Mouse (Mus musculus): ENCODE results near the gene Clic3. TPM values are rescaled to one million over a fixed set of nuclear protein-coding genes. Genes with fewer than 3 reads are reported as not detected.

Clic3 gene
- polyA plus RNA-seq, 1 experiment from 2014 or later, result 1.4 TPM

DNA sequence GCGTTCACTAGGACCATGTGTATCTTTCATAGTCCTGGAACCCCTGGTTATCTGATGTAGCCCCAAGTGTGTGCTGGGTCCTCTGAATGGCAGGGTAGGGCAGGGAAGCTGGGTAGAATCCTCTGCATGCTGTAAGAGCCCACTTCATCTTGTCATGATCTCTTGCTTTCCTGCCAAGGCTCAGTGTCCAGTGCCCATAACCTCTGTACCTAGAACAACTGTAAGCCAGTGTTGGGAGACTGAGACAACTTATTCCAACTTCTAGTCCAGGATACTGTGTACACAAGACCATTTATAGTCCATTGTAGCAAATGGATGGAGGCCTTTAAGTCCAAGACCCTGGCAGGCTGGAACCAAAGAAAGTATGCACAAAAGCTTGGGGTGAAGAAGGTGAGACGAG lies 8.6 kb downstream of the Clic3 start:
- no peak overlapping the region for H3K9ac ChIP-seq (replicated peaks)
- no peaks in the 10 kb centered on the region for H3K36me3 ChIP-seq (replicated peaks; ENCODE audit: insufficient read depth, low read length)
- H3K4me2 ChIP-seq (ENCODE audit: low read depth, low read length), result peak overlapping the region; percentile 33
- H3K4me1 ChIP-seq (ENCODE audit: insufficient read depth), result peaks cover 19% of the 10 kb centered on the region
- H3K4me3 ChIP-seq (ENCODE audit: low read depth, low read length), result peak overlapping the region; percentile 13; the same call in 1 of the 2 replicates
- 49% methylated on average over 2 of the region's 2 CpGs for WGBS (ENCODE audit: insufficient replicate concordance)
- H3K9me3 ChIP-seq (ENCODE audit: low read length), result no peaks in the 10 kb centered on the region
- no peak for DNase-seq
- no peak for ATAC-seq
- H3K27ac ChIP-seq (ENCODE audit: low read depth), result peak overlapping the region; percentile 66
- H3K27me3 ChIP-seq (ENCODE audit: insufficient read depth, low read length), result no peaks in the 10 kb centered on the region
- TF ChIP-seq EP300 (IDR thresholded peaks at IDR 0.05; ENCODE audit: low read depth), result no peak
- no peak for TF ChIP-seq CTCF (IDR thresholded peaks at IDR 0.05; ENCODE audit: low read depth)

DNA sequence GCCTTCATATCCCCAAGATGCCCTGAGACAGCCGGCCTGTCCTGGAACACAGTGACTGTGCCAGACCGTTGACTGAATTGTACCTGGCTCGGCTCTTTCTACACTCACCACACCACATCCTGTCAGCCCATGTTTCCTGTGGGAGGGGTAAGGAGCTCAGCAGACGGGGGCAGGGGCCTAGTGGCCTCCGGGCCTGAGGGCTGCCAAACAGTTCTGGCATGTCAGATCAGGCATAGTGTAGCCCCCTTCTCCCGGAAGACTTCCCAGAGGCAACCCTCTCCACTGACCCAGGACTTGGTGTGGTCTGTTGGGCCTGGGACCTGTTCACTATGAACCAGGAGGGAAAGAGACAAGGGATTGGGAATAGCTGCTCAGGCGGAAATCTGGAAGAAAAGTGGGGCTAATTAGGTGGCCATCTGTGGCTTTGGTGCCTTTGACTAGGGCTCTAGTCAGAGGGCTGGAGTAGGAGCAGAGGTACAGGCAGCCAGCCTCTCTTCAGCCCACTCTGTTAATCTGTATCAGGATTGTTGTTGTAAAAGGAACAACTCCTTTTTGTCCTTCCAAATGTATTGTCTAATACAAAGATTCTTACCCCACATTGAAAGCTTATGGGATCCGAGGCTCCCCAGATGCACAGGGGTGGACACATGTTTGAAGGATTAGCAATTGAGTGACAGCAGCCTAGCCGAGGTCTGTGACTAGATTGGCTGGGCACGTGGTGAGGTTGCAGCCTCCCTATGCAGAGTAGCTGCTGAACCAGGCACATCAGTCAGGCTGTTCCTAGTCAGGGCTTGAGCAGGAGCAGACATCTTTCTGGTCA lies 9.4 kb downstream of the Clic3 start:
- TF ChIP-seq EP300 (IDR thresholded peaks at IDR 0.05; ENCODE audit: low read depth) (no peak), CTCF (IDR thresholded peaks at IDR 0.05; ENCODE audit: low read depth) (no peak)
- peaks cover 17% of the 10 kb centered on the region for H3K4me1 ChIP-seq (ENCODE audit: insufficient read depth)
- peak; percentile 6; the same call in 1 of the 2 replicates for ATAC-seq
- peak; percentile 53 for DNase-seq
- H3K9ac ChIP-seq (replicated peaks), result 0 out of 2 replicates have a peak overlapping the region, but pooled peaks have one; percentile 5
- no peaks in the 10 kb centered on the region for H3K9me3 ChIP-seq (ENCODE audit: low read length)
- 23% methylated on average over 10 of the region's 10 CpGs for WGBS (ENCODE audit: insufficient replicate concordance)
- H3K36me3 ChIP-seq (replicated peaks; ENCODE audit: insufficient read depth, low read length), result no peaks in the 10 kb centered on the region
- peak overlapping the region; percentile 33 for H3K4me2 ChIP-seq (ENCODE audit: low read depth, low read length)
- H3K27ac ChIP-seq (ENCODE audit: low read depth), result peak overlapping the region; percentile 66
- H3K27me3 ChIP-seq (ENCODE audit: insufficient read depth, low read length), result no peaks in the 10 kb centered on the region
- peak overlapping the region; percentile 13; the same call in 1 of the 2 replicates for H3K4me3 ChIP-seq (ENCODE audit: low read depth, low read length)

- peaks cover 10% of the 10 kb centered on the region; the same call in 1 of the 2 replicates for H3K4me1 ChIP-seq (ENCODE audit: insufficient read depth)
- H3K36me3 ChIP-seq (replicated peaks; ENCODE audit: insufficient read depth, low read length), result no peaks in the 10 kb centered on the region
- no peak for TF ChIP-seq CTCF (IDR thresholded peaks at IDR 0.05; ENCODE audit: low read depth)
- TF ChIP-seq EP300 (IDR thresholded peaks at IDR 0.05; ENCODE audit: low read depth), result no peak
- H3K4me3 ChIP-seq (ENCODE audit: low read depth, low read length), result no peak overlapping the region
- H3K4me2 ChIP-seq (ENCODE audit: low read depth, low read length), result no peak overlapping the region
- ATAC-seq (no peak), DNase-seq (no peak)
- WGBS (ENCODE audit: insufficient replicate concordance), result 67% methylated on average over 14 of the region's 14 CpGs
- no peak overlapping the region for H3K9ac ChIP-seq (replicated peaks)
- H3K27ac ChIP-seq (ENCODE audit: low read depth), result no peak overlapping the region
- H3K27me3 ChIP-seq (ENCODE audit: insufficient read depth, low read length), result no peaks in the 10 kb centered on the region
- no peaks in the 10 kb centered on the region for H3K9me3 ChIP-seq (ENCODE audit: low read length)
Measured at GRCm38 (mm10) chr2:25467606-25468303, 11.1 kb downstream of the Clic3 start.

GRCm38 (mm10) chr2:25468962-25469915 lies 12.6 kb downstream of the Clic3 start:
- H3K36me3 ChIP-seq (replicated peaks; ENCODE audit: insufficient read depth, low read length), result no peaks in the 10 kb centered on the region
- H3K9me3 ChIP-seq (ENCODE audit: low read length), result no peaks in the 10 kb centered on the region
- ATAC-seq, result no peak
- WGBS (ENCODE audit: insufficient replicate concordance), result 62% methylated on average over 10 of the region's 10 CpGs
- no peak for DNase-seq
- no peak overlapping the region for H3K27ac ChIP-seq (ENCODE audit: low read depth)
- H3K9ac ChIP-seq (replicated peaks), result no peak overlapping the region
- H3K4me2 ChIP-seq (ENCODE audit: low read depth, low read length), result no peak overlapping the region
- no peaks in the 10 kb centered on the region for H3K27me3 ChIP-seq (ENCODE audit: insufficient read depth, low read length)
- TF ChIP-seq EP300 (IDR thresholded peaks at IDR 0.05; ENCODE audit: low read depth) (no peak), CTCF (IDR thresholded peaks at IDR 0.05; ENCODE audit: low read depth) (no peak)
- H3K4me3 ChIP-seq (ENCODE audit: low read depth, low read length), result no peak overlapping the region
- peaks cover 10% of the 10 kb centered on the region; the same call in 1 of the 2 replicates for H3K4me1 ChIP-seq (ENCODE audit: insufficient read depth)

DNA sequence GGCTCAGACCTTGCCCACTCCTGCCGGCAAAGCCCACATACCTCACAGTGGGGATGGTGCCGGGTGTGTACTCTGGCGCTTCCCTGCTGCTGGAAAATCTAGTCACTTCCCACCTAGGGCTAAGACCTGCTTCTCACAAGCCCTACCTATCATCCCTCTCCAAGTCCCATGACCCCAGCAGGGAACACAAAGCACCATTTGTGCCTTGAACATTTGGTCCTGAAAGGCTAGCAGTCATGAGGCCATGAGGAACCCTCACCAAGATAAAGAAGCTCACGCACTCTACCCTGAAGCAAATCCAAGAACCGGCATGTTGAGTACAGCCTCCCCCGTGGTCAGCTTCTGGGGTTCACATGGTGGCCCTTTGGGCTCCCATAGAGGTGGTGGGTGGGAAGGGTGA lies 13.3 kb downstream of the Clic3 start, which contains the start of gene Ptgds:
Ptgds (minus strand) TSS at position 78 of the 400 bp plus-strand sequence.
- TF ChIP-seq CTCF (IDR thresholded peaks at IDR 0.05; ENCODE audit: low read depth) (no peak), EP300 (IDR thresholded peaks at IDR 0.05; ENCODE audit: low read depth) (no peak)
- 67% methylated on average over 6 of the region's 6 CpGs for WGBS (ENCODE audit: insufficient replicate concordance)
- H3K27me3 ChIP-seq (ENCODE audit: insufficient read depth, low read length), result no peaks in the 10 kb centered on the region
- no peak within 1 kb of the TSS for H3K9ac ChIP-seq (replicated peaks)
- no peak within 1 kb of the TSS for H3K4me2 ChIP-seq (ENCODE audit: low read depth, low read length)
- H3K36me3 ChIP-seq (replicated peaks; ENCODE audit: insufficient read depth, low read length), result no peaks in the 10 kb centered on the region
- peaks cover 5% of the 10 kb centered on the region; the same call in 1 of the 2 replicates for H3K4me1 ChIP-seq (ENCODE audit: insufficient read depth)
- H3K4me3 ChIP-seq (ENCODE audit: low read depth, low read length), result no peak within 1 kb of the TSS
- H3K27ac ChIP-seq (ENCODE audit: low read depth), result no peak within 1 kb of the TSS
- DNase-seq (no peak), ATAC-seq (no peak)
- no peaks in the 10 kb centered on the region for H3K9me3 ChIP-seq (ENCODE audit: low read length)
